Mouse (Mus musculus) brain, embryonic 14.5 days (tissue): ENCODE data around the gene Cpm.

Source experiments
- CTCF ChIP-seq: fragments of 200-500 bp; IDR thresholded peaks from 2 replicates; pipeline ENCODE4 v1.5.1; 2012; ENCODE audit warnings: inconsistent platforms, mild to moderate bottlenecking, moderate library complexity, borderline replicate concordance; ENCODE audit not compliant: insufficient read depth, insufficient read length; ENCODE audit errors: extremely low read depth
- POLR2A ChIP-seq: fragments of 200-500 bp; IDR thresholded peaks from 2 replicates; pipeline ENCODE4 v1.6.1; 2012; ENCODE audit warnings: mild to moderate bottlenecking, inconsistent platforms, borderline replicate concordance; ENCODE audit not compliant: poor library complexity, insufficient read depth, insufficient read length, severe bottlenecking; ENCODE audit errors: extremely low read depth

GRCm38 (mm10) chr10:117639899-117640594, 10.7 kb downstream of the Cpm start:
- no peak for TF ChIP-seq CTCF
- no peak for TF ChIP-seq POLR2A
